Mouse (Mus musculus) midbrain, postnatal 0 days (tissue): ENCODE data around the gene Serpina1f. TPM values are rescaled to one million over a fixed set of nuclear protein-coding genes. Genes with fewer than 3 reads are reported as not detected.

Experiments
- ATAC-seq: fragments of 200-750 bp; cut with Nextera tagmentation; 2 replicates; pipeline ENCODE4 v1.8.0; 2017; ENCODE audit warnings: moderate number of reproducible peaks, mild to moderate bottlenecking, moderate TSS enrichment, moderate library complexity; ENCODE audit not compliant: low FRiP score
- DNase-seq: peaks from one replicate; pipeline ENCODE4 v3.0.0-alpha.2; 2015; ENCODE audit warnings: low spot score
- H3K27ac ChIP-seq: fragments of 300-500 bp; sonication (generic); 2 replicates; pipeline ENCODE4 v1.5.1; 2014; ENCODE audit warnings: low read depth, mild to moderate bottlenecking, low read length, mixed read lengths
- H3K27me3 ChIP-seq: fragments of 300-500 bp; sonication (generic); 2 replicates; pipeline ENCODE4 v1.6.1; 2014; ENCODE audit warnings: low read length, control low read depth, mixed read lengths; ENCODE audit not compliant: insufficient read depth
- H3K36me3 ChIP-seq: fragments of 300-500 bp; sonication (generic); 2 replicates; pipeline ENCODE4 v1.6.1; 2014; ENCODE audit warnings: low read length, control low read depth, mixed read lengths; ENCODE audit not compliant: insufficient read depth
- H3K4me1 ChIP-seq: fragments of 300-500 bp; sonication (generic); 2 replicates; pipeline ENCODE4 v1.6.1; 2014; ENCODE audit warnings: mild to moderate bottlenecking, control low read depth, antibody characterized with exemption, low read length, mixed read lengths; ENCODE audit not compliant: insufficient read depth
- H3K4me2 ChIP-seq: fragments of 300-500 bp; sonication (generic); 2 replicates; pipeline ENCODE4 v1.6.1; 2014; ENCODE audit warnings: low read depth, mild to moderate bottlenecking, low read length, mixed read lengths; ENCODE audit not compliant: poor library complexity, severe bottlenecking
- H3K4me3 ChIP-seq: fragments of 300-500 bp; sonication (generic); 2 replicates; pipeline ENCODE4 v1.5.1; 2014; ENCODE audit warnings: low read depth, mild to moderate bottlenecking, low read length, moderate library complexity
- H3K9ac ChIP-seq: fragments of 300-500 bp; sonication (generic); replicated peaks from 2 replicates; pipeline ENCODE4 v1.6.1; 2014; ENCODE audit warnings: mild to moderate bottlenecking, low read length, moderate library complexity, mixed read lengths; ENCODE audit not compliant: poor library complexity, severe bottlenecking
- H3K9me3 ChIP-seq: fragments of 300-500 bp; sonication (generic); 2 replicates; pipeline ENCODE4 v1.6.1; 2016; ENCODE audit warnings: low read length, control low read depth
- CTCF ChIP-seq: IDR thresholded peaks from 2 replicates; pipeline ENCODE4 v1.5.1; 2016; ENCODE audit warnings: antibody characterized with exemption, mild to moderate bottlenecking
- WGBS: fragments of 180-500 bp; shearing (Covaris S2); extraction: QIAGEN DNeasy Blood & Tissue Kit; methylation state at CpG from one replicate; pipeline ENCODE4 v1.1.7; 2014; 5-methylcytosine and 5-hydroxymethylcytosine counted together
- polyA plus RNA-seq: library from polyadenylated mRNA; unstranded; fragments of >200 nt; fragmentation: Nextera tagmentation; extraction: Ambion mirVana; gene quantifications from 2 replicates; pipeline ENCODE4 v1.2.1, GENCODE M21; 2015
- total RNA-seq: library from RNA; depleted of rRNA; stranded (reverse); fragments of >200 nt; gene quantifications from 2 replicates; pipeline ENCODE4 v1.2.3, GENCODE M21; 2014

The Serpina1f gene
- total and polyA plus RNA-seq, 2 experiments from 2014 or later = not detected

- Histone ChIP-seq H3K9ac (no peak overlapping the region), H3K4me1 (no peaks in the 10 kb centered on the region), H3K27ac (no peak overlapping the region), H3K9me3 (no peaks in the 10 kb centered on the region), H3K4me2 (no peak overlapping the region), H3K27me3 (no peaks in the 10 kb centered on the region), H3K4me3 (no peak overlapping the region), H3K36me3 (no peaks in the 10 kb centered on the region)
- TF ChIP-seq CTCF = no peak
- 77% methylated on average over 10 of the region's 10 CpGs for WGBS
- ATAC-seq = no peak
- no peak for DNase-seq
Measured at GRCm38 (mm10) chr12:103657991-103658390, 37.3 kb downstream of the Serpina1f start.

GRCm38 (mm10) chr12:103656848-103657626 is 38.3 kb downstream of the Serpina1f start, which contains the start of gene Serpina6:
Gene Serpina6, minus strand, starts transcription at chr12:103657212.
- no peaks in the 10 kb centered on the region for H3K9me3 ChIP-seq
- no peaks in the 10 kb centered on the region for H3K36me3 ChIP-seq
- H3K4me1 ChIP-seq = no peaks in the 10 kb centered on the region
- TF ChIP-seq CTCF = no peak
- 84% methylated on average over 9 of the region's 9 CpGs for WGBS
- H3K27me3 ChIP-seq = no peaks in the 10 kb centered on the region
- H3K4me3 ChIP-seq = no peak within 1 kb of the TSS
- no peak within 1 kb of the TSS for H3K27ac ChIP-seq
- no peak for DNase-seq
- H3K4me2 ChIP-seq = no peak within 1 kb of the TSS
- no peak for ATAC-seq
- no peak within 1 kb of the TSS for H3K9ac ChIP-seq

GRCm38 (mm10) chr12:103655123-103656044 is 39.9 kb downstream of the Serpina1f start:
- no peaks in the 10 kb centered on the region for H3K36me3 ChIP-seq
- no peak for TF ChIP-seq CTCF
- H3K9me3 ChIP-seq = no peaks in the 10 kb centered on the region
- H3K27ac ChIP-seq = no peak overlapping the region
- WGBS = 90% methylated on average over 7 of the region's 7 CpGs
- H3K4me2 ChIP-seq = no peak overlapping the region
- no peak overlapping the region for H3K9ac ChIP-seq
- no peaks in the 10 kb centered on the region for H3K27me3 ChIP-seq
- ATAC-seq (no peak), DNase-seq (no peak)
- no peaks in the 10 kb centered on the region for H3K4me1 ChIP-seq
- H3K4me3 ChIP-seq = no peak overlapping the region

GRCm38 (mm10) chr12:103653836-103654235 is 41.5 kb downstream of the Serpina1f start:
- ATAC-seq (no peak), DNase-seq (no peak)
- 96% methylated on average over 2 of the region's 2 CpGs for WGBS
- no peak for TF ChIP-seq CTCF
- no peak overlapping the region for H3K27ac ChIP-seq
- no peaks in the 10 kb centered on the region for H3K36me3 ChIP-seq
- no peaks in the 10 kb centered on the region for H3K9me3 ChIP-seq
- no peak overlapping the region for H3K4me2 ChIP-seq
- H3K4me1 ChIP-seq = no peaks in the 10 kb centered on the region
- no peaks in the 10 kb centered on the region for H3K27me3 ChIP-seq
- H3K4me3 ChIP-seq = no peak overlapping the region
- H3K9ac ChIP-seq = no peak overlapping the region

- H3K27me3 ChIP-seq = no peaks in the 10 kb centered on the region
- ATAC-seq (no peak), DNase-seq (no peak)
- no peaks in the 10 kb centered on the region for H3K36me3 ChIP-seq
- no peak overlapping the region for H3K4me2 ChIP-seq
- H3K9ac ChIP-seq = no peak overlapping the region
- H3K9me3 ChIP-seq = no peaks in the 10 kb centered on the region
- H3K27ac ChIP-seq = no peak overlapping the region
- WGBS = 76% methylated on average over 2 of the region's 2 CpGs
- no peak for TF ChIP-seq CTCF
- no peak overlapping the region for H3K4me3 ChIP-seq
- no peaks in the 10 kb centered on the region for H3K4me1 ChIP-seq
Measured at GRCm38 (mm10) chr12:103646314-103646713, 49.0 kb downstream of the Serpina1f start.

GRCm38 (mm10) chr12:103644601-103645000 is 50.7 kb downstream of the Serpina1f start:
- no peak for TF ChIP-seq CTCF

More at GRCm38 (mm10) chr12:103644601-103645000, 50.7 kb downstream of the Serpina1f start:
- Histone ChIP-seq H3K4me2 (no peak overlapping the region), H3K4me1 (no peaks in the 10 kb centered on the region), H3K4me3 (no peak overlapping the region), H3K27me3 (no peaks in the 10 kb centered on the region), H3K27ac (no peak overlapping the region), H3K36me3 (no peaks in the 10 kb centered on the region), H3K9ac (no peak overlapping the region), H3K9me3 (no peaks in the 10 kb centered on the region)
- DNase-seq (no peak), ATAC-seq (no peak)
- 30% methylated on average over 5 of the region's 5 CpGs for WGBS
